Mouse (Mus musculus): Measurements from ENCODE around the gene Rhbdf2. TPM values are rescaled to one million over a fixed set of nuclear protein-coding genes. Genes with fewer than 3 reads are reported as not detected.

Rhbdf2 gene
- polyA plus RNA-seq, 1 experiment from 2014 or later = 7.2 TPM

DNA sequence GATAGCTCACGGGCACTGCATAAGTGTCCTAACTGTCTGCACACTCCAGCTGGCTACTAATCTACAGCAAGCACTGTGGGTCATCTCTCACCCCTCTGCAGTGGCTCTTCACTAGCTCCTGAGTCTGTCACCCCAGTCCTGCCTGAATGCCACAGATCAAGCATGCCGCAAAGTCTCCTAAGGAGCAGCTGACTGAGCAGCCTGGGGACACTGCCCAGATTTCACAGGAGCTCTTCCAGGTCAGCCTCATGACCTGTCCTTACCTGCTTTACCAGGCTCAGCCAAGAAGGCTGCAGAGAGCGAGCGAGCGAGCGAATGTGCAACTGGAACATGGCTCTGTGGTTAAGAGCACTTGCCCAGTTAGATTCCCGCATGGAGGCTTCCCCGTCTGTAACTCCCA, 59.3 kb downstream of the Rhbdf2 start:
- Histone ChIP-seq H3K9ac (no peak overlapping the region), H3K4me2 (no peak overlapping the region), H3K36me3 (replicated peaks) (0 out of 2 replicates have a peak, but pooled peaks cover 10% of the 10 kb centered on the region), H3K4me3 (replicated peaks) (no peak overlapping the region), H3K4me1 (replicated peaks) (peaks cover 76% of the 10 kb centered on the region), H3K27me3 (no peaks in the 10 kb centered on the region), H3K9me3 (replicated peaks) (no peaks in the 10 kb centered on the region), H3K27ac (replicated peaks) (no peak overlapping the region)
- 86% methylated on average over 8 of the region's 8 CpGs for WGBS (ENCODE audit: insufficient replicate concordance)
- ATAC-seq (ENCODE audit: insufficient read depth) = no peak

GRCm38 (mm10) chr11:116565283-116566041, 61.4 kb downstream of the Rhbdf2 start:
- 59% methylated on average over 7 of the region's 7 CpGs for WGBS (ENCODE audit: insufficient replicate concordance)
- Histone ChIP-seq H3K9ac (no peak overlapping the region), H3K27ac (replicated peaks) (no peak overlapping the region), H3K36me3 (replicated peaks) (0 out of 2 replicates have a peak, but pooled peaks cover 1% of the 10 kb centered on the region), H3K4me3 (replicated peaks) (no peak overlapping the region), H3K9me3 (replicated peaks) (no peaks in the 10 kb centered on the region), H3K4me1 (replicated peaks) (peaks cover 69% of the 10 kb centered on the region), H3K27me3 (no peaks in the 10 kb centered on the region), H3K4me2 (no peak overlapping the region)
- no peak for ATAC-seq (ENCODE audit: insufficient read depth)

- Histone ChIP-seq H3K4me2 (no peak overlapping the region), H3K36me3 (replicated peaks) (no peaks in the 10 kb centered on the region), H3K4me1 (replicated peaks) (peaks cover 85% of the 10 kb centered on the region), H3K4me3 (replicated peaks) (no peak overlapping the region), H3K27me3 (no peaks in the 10 kb centered on the region), H3K27ac (replicated peaks) (no peak overlapping the region), H3K9me3 (replicated peaks) (no peaks in the 10 kb centered on the region), H3K9ac (no peak overlapping the region)
- 64% methylated on average over 6 of the region's 6 CpGs for WGBS (ENCODE audit: insufficient replicate concordance)
- ATAC-seq (ENCODE audit: insufficient read depth) = no peak; the same call in 1 of the 2 replicates
Observed at GRCm38 (mm10) chr11:116556308-116556707, 70.5 kb downstream of the Rhbdf2 start.

- no peak overlapping the region for H3K4me2 ChIP-seq
- H3K27me3 ChIP-seq = no peaks in the 10 kb centered on the region
- H3K9me3 ChIP-seq (replicated peaks) = no peaks in the 10 kb centered on the region
- no peak for ATAC-seq (ENCODE audit: insufficient read depth)
- 30% methylated on average over 1 of the region's 1 CpGs for WGBS (ENCODE audit: insufficient replicate concordance)
- H3K36me3 ChIP-seq (replicated peaks) = no peaks in the 10 kb centered on the region
- no peak overlapping the region for H3K9ac ChIP-seq
- H3K27ac ChIP-seq (replicated peaks) = 0 out of 2 replicates have a peak overlapping the region, but pooled peaks have one; percentile 7
- no peak overlapping the region for H3K4me3 ChIP-seq (replicated peaks)
- H3K4me1 ChIP-seq (replicated peaks) = peaks cover 85% of the 10 kb centered on the region
Observed at GRCm38 (mm10) chr11:116555572-116555971, 71.2 kb downstream of the Rhbdf2 start.

GRCm38 (mm10) chr11:116554171-116554878, 72.5 kb downstream of the Rhbdf2 start:
- 19% methylated on average over 12 of the region's 12 CpGs for WGBS (ENCODE audit: insufficient replicate concordance)
- Histone ChIP-seq H3K36me3 (replicated peaks) (no peaks in the 10 kb centered on the region), H3K4me3 (replicated peaks) (no peak overlapping the region), H3K4me2 (no peak overlapping the region), H3K27me3 (no peaks in the 10 kb centered on the region), H3K9me3 (replicated peaks) (no peaks in the 10 kb centered on the region), H3K4me1 (replicated peaks) (peaks cover 97% of the 10 kb centered on the region), H3K9ac (no peak overlapping the region), H3K27ac (replicated peaks) (0 out of 2 replicates have a peak overlapping the region, but pooled peaks have one; percentile 15)
- no peak for ATAC-seq (ENCODE audit: insufficient read depth)

DNA sequence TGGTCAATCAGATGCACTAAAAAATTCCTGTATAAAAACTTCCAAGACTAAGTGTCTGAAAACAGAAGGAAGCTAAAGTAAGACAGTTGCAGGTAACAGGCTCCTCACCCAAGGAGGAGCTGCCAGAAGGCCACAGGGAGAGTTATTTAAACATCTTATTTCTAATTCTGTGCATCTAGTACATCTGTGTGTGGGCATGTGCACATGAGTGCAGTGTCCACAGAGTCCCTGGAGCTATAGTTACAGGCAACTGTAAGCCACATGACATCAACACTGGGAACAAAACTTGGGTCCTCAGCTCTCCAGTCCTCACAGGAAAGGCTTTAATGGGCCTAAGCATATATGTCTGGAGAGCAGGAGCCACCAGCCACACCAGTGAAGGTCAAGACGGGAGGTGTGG, 74.6 kb downstream of the Rhbdf2 start:
- Histone ChIP-seq H3K27ac (replicated peaks) (0 out of 2 replicates have a peak overlapping the region, but pooled peaks have one; percentile 10), H3K4me3 (replicated peaks) (no peak overlapping the region), H3K9ac (no peak overlapping the region), H3K27me3 (no peaks in the 10 kb centered on the region), H3K9me3 (replicated peaks) (no peaks in the 10 kb centered on the region), H3K4me2 (no peak overlapping the region), H3K4me1 (replicated peaks) (peaks cover 99% of the 10 kb centered on the region), H3K36me3 (replicated peaks) (peaks cover 15% of the 10 kb centered on the region)
- ATAC-seq (ENCODE audit: insufficient read depth) = no peak
- WGBS (ENCODE audit: insufficient replicate concordance) = 76% methylated on average over 1 of the region's 1 CpGs

GRCm38 (mm10) chr11:116550748-116551147, 76.1 kb downstream of the Rhbdf2 start:
- no peaks in the 10 kb centered on the region for H3K27me3 ChIP-seq
- 42% methylated on average over 7 of the region's 7 CpGs for WGBS (ENCODE audit: insufficient replicate concordance)
- peaks cover 29% of the 10 kb centered on the region for H3K36me3 ChIP-seq (replicated peaks)
- H3K4me2 ChIP-seq = peak overlapping the region; percentile 63; the same call in 1 of the 2 replicates
- peaks cover 99% of the 10 kb centered on the region for H3K4me1 ChIP-seq (replicated peaks)
- no peaks in the 10 kb centered on the region for H3K9me3 ChIP-seq (replicated peaks)
- no peak overlapping the region for H3K9ac ChIP-seq
- peak overlapping the region; percentile 87 for H3K27ac ChIP-seq (replicated peaks)
- H3K4me3 ChIP-seq (replicated peaks) = no peak overlapping the region
- ATAC-seq (ENCODE audit: insufficient read depth) = no peak

GRCm38 (mm10) chr11:116549273-116550038, 77.4 kb downstream of the Rhbdf2 start:
- peak; percentile 88 for ATAC-seq (ENCODE audit: insufficient read depth)
- Histone ChIP-seq H3K4me1 (replicated peaks) (peaks cover 87% of the 10 kb centered on the region), H3K4me2 (peak overlapping the region; percentile 63), H3K27me3 (no peaks in the 10 kb centered on the region), H3K27ac (replicated peaks) (peak overlapping the region; percentile 87), H3K9me3 (replicated peaks) (no peaks in the 10 kb centered on the region), H3K9ac (peak overlapping the region; percentile 41), H3K4me3 (replicated peaks) (peak overlapping the region; percentile 29), H3K36me3 (replicated peaks) (peaks cover 42% of the 10 kb centered on the region)
- 33% methylated on average over 11 of the region's 11 CpGs for WGBS (ENCODE audit: insufficient replicate concordance)

- Histone ChIP-seq H3K9ac (0 out of 2 replicates have a peak overlapping the region, but pooled peaks have one; percentile 41), H3K4me2 (peak overlapping the region; percentile 63)
Observed at GRCm38 (mm10) chr11:116548780-116549179, 78.0 kb downstream of the Rhbdf2 start.

More at GRCm38 (mm10) chr11:116548780-116549179, 78.0 kb downstream of the Rhbdf2 start:
- Histone ChIP-seq H3K27me3 (no peaks in the 10 kb centered on the region), H3K4me3 (replicated peaks) (peak overlapping the region; percentile 29), H3K27ac (replicated peaks) (peak overlapping the region; percentile 87), H3K9me3 (replicated peaks) (no peaks in the 10 kb centered on the region), H3K4me1 (replicated peaks) (peaks cover 80% of the 10 kb centered on the region), H3K36me3 (replicated peaks) (peaks cover 49% of the 10 kb centered on the region)
- 85% methylated on average over 9 of the region's 9 CpGs for WGBS (ENCODE audit: insufficient replicate concordance)
- ATAC-seq (ENCODE audit: insufficient read depth) = no peak
